Mouse (Mus musculus) thymus, postnatal 14 days (tissue): ENCODE measurements around the gene Gm32717.
A peak's percentile ranks its signal among the peaks of the same experiment; 100 is the strongest.
"Not testable (repeated sequence)": the region's sequence is repeated elsewhere in the genome, so short reads cannot be mapped to it uniquely, and the experiment has no call there.

Source experiments
- DNase-seq: peaks from one replicate; pipeline ENCODE4 v3.0.0; 2021

Gm32717 gene

DNA sequence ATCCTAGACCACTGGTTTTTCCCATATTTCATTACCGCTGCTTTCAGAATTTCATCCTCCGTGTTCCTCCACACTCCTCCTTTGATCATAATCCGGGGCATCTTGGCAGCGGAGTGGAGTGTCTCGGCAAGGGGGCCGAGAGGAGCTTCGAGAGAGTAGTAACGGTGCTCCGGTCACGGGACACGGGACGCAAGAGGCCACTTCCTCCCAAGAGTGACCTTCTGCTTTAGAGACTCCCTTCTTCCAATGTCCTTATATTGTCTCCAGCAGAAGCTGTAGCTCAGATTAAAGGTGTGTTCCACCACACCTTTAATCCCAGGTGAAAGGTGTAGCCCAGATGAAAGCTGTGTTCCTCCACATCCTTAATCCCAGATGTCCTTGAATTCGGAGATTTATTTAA is at the start of gene Gm32717:
Gene Gm32717 (minus strand): TSS at position 101 of the 400 bp plus-strand sequence.
- not testable (repeated sequence) for DNase-seq

DNA sequence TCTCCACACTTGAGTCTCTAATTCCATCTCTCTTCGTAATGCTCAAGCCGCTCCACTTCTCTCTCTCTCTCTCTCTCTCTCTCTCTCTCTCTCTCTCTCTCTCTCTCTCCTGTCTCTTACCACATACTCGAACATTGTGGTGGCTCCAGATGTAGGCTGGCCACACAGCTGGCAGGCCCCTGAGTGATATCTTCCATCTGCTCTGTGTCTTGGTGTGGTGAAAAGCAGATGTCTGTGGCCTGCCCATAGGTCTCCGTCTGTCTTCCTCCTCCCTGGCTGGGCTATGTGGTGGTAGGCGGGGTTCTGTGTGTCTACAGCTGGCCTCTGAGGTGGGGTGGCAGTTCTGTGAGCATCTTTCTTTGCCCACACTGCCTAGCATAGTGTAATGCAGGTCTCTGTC is 42.4 kb upstream of the Gm32717 start:
- DNase-seq, result not testable (repeated sequence)

DNA sequence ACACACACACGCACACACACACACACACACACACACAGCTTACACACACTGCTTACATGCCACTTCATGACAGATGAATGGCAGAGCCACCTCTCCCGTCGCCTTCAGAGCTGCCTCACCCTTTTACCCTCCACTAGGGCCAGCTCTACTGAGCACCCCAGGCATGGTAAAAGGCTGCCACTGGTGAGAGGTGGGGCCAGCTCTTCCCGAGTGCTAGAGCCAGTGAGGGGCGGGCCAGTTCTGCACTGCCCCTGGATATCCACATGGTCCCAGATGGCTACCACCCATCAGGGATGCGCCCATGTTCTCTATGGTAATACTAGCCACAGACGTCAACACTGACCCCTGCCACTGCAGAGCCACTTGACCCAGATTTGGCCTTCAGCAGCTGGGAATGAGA is 42.0 kb upstream of the Gm32717 start:
- not testable (repeated sequence) for DNase-seq

DNA sequence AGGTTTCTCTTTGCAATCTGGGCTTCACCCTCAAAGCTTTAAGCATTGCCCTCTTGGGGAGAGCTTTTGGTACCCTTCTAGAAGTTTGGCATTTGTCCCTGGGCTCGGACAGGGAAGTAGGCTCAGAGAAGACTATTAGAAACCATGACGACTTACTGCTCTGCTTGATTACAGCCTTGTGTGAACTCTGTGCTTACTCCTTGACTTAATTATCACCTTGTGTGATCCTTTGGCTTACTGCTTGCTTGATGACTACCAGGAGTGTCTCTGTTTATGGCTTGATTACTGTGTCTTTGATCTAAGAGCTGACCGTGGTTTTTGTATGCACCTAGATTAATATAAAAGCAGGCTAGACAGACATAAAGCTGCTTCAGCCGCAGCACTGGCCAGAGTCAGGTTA is 37.5 kb upstream of the Gm32717 start:
- DNase-seq, result not testable (repeated sequence)

DNA sequence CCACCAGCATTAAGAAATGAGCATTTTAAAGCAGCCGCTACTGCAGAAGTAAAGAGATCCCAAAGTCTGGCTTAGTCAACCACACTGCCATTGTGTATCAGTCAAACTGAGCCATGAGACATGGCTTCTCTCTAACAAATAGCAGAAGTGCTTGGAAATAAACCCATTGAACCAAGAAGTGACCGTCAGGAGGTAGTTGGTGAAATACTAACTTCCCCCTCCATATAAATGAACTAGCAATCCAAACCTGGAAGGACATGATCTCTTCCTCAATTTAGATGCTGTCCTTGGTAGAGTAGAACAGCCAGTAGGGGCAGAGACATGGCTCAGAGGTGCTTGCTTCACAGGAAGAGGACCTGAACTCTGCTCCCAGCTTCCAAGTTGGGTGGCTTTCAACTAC is 30.8 kb upstream of the Gm32717 start:
- DNase-seq, result not testable (repeated sequence)

DNA sequence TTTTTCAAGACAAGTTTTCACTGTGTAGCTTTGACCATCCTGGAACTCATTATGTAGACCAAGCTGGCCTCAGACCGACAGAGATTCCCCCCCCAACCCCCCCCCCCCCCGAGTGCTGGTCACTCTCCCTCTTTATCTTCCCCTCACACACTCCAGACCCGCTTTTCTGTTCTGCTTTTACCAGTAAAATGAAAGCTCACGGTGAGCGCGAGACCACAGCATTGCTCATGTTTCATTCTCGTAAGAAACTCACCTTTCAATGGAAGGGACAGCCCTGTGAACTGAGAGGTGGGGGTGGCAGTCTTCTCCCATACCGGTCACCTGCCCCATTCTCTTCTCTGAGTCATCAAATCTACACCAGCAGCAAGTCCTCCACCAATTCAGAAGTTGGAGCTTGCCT is 28.2 kb upstream of the Gm32717 start:
- not testable (repeated sequence) for DNase-seq

DNA sequence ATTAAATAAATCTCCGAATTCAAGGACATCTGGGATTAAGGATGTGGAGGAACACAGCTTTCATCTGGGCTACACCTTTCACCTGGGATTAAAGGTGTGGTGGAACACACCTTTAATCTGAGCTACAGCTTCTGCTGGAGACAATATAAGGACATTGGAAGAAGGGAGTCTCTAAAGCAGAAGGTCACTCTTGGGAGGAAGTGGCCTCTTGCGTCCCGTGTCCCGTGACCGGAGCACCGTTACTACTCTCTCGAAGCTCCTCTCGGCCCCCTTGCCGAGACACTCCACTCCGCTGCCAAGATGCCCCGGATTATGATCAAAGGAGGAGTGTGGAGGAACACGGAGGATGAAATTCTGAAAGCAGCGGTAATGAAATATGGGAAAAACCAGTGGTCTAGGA is 17.8 kb upstream of the Gm32717 start, which contains the start of gene Gm32802:
Gene Gm32802 (plus strand): TSS at position 301 of the 400 bp plus-strand sequence.
- not testable (repeated sequence) for DNase-seq

DNA sequence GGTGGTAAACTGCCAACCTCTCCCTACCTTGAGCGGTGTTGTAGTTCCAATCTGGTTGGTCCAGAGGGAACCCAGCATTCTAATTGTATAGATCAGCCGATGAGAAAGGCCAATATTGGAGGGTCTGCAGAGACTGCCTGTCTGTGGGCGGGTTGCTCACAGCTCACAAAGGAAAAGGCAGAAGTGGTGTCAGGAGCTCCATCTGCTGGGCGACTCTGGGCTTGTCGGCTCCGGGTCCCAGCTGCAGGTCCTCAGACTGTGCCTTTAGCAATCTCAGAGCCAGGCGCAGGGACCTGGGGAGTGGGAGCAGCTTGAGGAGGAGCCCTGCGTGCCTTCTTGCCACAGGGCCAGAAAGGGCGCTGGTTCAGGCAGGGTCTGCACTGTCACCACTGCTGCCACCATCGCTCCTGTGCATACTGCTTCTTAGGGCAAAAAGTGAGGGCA is 10.3 kb upstream of the Gm32717 start:
- peak; percentile 56 for DNase-seq

DNA sequence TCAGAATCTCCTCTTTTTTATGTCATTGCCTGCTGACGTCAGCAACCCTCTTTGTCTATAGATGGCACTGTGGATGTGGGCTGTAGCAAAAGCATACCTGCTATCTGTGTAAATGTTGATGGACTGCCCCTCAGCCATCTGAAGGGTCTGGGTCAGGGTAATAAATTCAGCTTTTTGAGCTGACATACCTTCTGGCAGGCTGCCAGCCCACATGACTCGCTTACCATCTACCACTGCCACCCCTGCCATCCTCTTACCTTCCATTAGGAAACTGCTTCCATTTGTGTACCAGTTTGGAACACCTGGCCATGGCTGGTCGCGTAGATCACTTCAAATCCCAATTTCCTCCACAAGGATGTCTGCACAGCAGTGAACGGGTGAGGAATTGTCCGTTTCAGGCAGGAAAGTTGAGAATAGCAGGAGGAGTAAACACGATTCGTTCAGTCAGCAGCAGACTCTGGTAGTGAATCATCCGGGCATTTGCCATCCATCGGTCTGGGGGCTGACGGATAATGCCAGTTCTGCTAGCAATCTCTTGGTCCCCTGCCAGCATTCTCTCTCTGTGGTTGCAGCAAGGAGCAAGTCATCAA is 8.5 kb upstream of the Gm32717 start:
- peak; percentile 1 for DNase-seq

DNA sequence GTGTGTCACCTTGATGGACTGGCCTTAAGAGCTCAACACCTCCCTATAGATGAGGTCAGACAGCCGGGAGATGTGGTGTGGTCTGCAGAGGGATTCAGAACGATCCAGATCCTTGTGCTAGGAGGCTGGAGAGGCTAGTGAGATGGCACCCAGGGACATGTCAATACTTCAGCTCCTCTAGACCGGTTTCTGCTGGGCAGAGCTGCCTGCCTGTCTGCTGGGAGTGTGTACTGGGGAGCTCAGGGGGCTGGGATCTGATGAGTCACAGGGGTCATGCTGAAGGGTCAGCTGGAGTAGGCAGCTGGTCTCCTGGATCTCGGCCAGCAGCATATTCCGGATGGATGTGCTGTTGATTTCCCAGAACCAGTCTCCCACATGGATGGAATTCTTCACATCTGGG is 8.0 kb downstream of the Gm32717 start:
- not testable (repeated sequence) for DNase-seq

DNA sequence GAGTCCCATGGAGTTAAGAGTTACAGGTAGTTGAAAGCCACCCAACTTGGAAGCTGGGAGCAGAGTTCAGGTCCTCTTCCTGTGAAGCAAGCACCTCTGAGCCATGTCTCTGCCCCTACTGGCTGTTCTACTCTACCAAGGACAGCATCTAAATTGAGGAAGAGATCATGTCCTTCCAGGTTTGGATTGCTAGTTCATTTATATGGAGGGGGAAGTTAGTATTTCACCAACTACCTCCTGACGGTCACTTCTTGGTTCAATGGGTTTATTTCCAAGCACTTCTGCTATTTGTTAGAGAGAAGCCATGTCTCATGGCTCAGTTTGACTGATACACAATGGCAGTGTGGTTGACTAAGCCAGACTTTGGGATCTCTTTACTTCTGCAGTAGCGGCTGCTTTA is 13.0 kb downstream of the Gm32717 start:
- not testable (repeated sequence) for DNase-seq

DNA sequence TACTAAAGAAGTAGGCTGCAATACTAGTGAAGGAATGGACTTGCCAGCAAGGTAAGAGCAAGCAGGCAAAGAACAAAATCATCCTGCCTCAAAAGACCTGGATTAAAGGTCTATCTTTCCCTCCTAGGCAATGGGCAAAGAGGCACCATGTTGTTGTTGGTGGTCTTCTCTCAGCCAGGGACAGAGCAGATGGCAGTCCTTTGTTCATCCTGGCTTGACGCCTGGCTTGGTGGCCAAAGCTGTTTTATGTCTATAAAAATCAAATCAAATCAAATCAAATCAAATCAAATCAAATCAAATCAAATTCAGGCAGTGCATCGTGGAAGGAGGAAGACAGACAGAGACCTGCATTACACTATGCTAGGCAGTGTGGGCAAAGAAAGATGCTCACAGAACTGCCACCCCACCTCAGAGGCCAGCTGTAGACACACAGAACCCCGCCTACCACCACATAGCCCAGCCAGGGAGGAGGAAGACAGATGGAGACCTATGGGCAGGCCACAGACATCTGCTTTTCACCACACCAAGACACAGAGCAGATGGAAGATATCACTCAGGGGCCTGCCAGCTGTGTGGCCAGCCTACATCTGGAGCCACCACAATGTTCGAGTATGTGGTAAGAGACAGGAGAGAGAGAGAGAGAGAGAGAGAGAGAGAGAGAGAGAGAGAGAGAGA is 24.7 kb downstream of the Gm32717 start:
- DNase-seq, result not testable (repeated sequence)

DNA sequence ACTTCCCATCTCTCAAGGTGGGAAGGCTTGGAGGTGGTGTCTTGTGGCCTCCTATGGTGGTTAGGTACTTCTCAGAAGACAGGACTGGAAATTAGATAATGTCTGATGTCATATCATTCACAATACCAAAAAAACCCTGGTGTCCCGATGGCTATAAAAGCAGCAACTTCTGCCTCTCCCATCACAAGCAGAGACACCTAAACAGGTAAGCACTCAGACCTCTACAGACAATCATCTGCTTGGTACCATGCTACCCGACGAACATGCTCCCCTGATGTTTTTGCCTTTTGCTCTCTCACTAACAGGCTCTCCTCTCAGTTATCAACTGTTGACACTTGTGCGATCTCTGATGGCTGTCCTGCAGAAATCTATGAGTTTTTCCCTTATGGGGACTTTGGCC is 35.9 kb downstream of the Gm32717 start, which contains the start of gene Il22:
Gene Il22 (plus strand): TSS at position 301 of the 400 bp plus-strand sequence.
- no peak for DNase-seq

DNA sequence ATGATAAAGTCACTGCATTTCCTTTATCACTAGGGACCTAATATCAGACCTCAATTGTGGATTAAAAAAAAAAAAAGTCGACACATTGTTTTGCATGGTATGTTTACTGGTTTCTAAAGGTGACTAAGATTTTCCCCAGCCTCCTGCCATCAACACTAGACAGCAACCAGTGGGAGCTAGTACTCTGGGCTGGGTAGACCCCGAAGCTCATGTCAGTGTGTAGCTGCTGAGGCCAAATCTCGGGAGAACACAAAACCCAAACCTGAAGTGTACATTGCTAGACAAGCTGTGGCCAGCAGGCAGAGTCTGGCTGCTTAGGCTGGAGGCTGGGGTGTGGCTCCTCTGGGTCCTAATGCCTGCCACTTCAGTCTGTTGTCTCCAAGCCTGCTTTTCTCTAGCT is 45.4 kb downstream of the Gm32717 start:
- DNase-seq, result not testable (repeated sequence)
